Mouse (Mus musculus) kidney, adult 11 months (tissue): ENCODE measurements around the gene Usp12.

Experiments
- DNase-seq: peaks from one replicate; pipeline ENCODE4 v3.0.0; 2022

Gene Usp12

DNA sequence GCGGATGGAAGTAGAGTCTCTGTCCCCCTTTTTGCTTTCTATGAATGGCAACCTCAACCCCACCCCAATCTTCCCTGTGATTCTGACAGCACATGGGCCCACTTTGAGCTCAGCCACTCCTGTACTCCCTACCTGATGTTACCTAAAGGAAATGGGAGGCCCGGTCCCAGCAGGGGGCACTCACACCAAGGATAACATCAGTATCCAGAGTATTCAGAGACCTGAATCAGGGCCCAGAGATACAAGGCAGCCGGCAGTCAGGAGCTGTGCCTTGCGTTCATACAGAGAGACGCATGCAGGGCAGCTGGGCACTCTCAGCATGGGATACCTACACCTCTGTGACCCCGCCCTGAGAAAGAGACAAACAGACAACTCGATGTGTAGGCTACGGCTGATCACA, 103.1 kb downstream of the Usp12 start:
- DNase-seq: no peak

- DNase-seq: peak; percentile 94
Observed at GRCm38 (mm10) chr5:146687541-146688313, 107.1 kb downstream of the Usp12 start.

GRCm38 (mm10) chr5:146686954-146687353, 107.9 kb downstream of the Usp12 start:
- DNase-seq: no peak
